Mouse (Mus musculus) kidney, embryonic 16.5 days (tissue): ENCODE data around the gene Rab12. TPM values are rescaled to one million over a fixed set of nuclear protein-coding genes. Genes with fewer than 3 reads are reported as not detected.
"Not testable (repeated sequence)": the region's sequence is repeated elsewhere in the genome, so short reads cannot be mapped to it uniquely, and the experiment has no call there.

Experiments used
- ATAC-seq: fragments of 200-750 bp; cut with Nextera tagmentation; 2 replicates; pipeline ENCODE4 v1.8.0; 2017; ENCODE audit warnings: moderate TSS enrichment; ENCODE audit not compliant: low FRiP score, low TSS enrichment
- H3K27ac ChIP-seq: fragments of 300-500 bp; sonication (generic); 2 replicates; pipeline ENCODE4 v1.5.1; 2014; ENCODE audit warnings: low read length
- H3K27me3 ChIP-seq: fragments of 300-500 bp; sonication (generic); 2 replicates; pipeline ENCODE4 v1.6.1; 2014; ENCODE audit warnings: low read length, control low read depth, mixed read lengths; ENCODE audit not compliant: insufficient read depth
- H3K36me3 ChIP-seq: fragments of 300-500 bp; sonication (generic); 2 replicates; pipeline ENCODE4 v1.6.1; 2014; ENCODE audit warnings: low read length, control low read depth, mixed read lengths; ENCODE audit not compliant: insufficient read depth
- H3K4me1 ChIP-seq: fragments of 300-500 bp; sonication (generic); 2 replicates; pipeline ENCODE4 v1.6.1; 2014; ENCODE audit warnings: low read length, control low read depth, mixed read lengths; ENCODE audit not compliant: insufficient read depth
- H3K4me2 ChIP-seq: fragments of 300-500 bp; sonication (generic); replicated peaks from 2 replicates; pipeline ENCODE4 v1.6.1; 2014; ENCODE audit warnings: low read depth, low read length
- H3K4me3 ChIP-seq: fragments of 300-500 bp; sonication (generic); 2 replicates; pipeline ENCODE4 v1.5.1; 2014; ENCODE audit warnings: mild to moderate bottlenecking, low read length
- H3K9ac ChIP-seq: fragments of 300-500 bp; sonication (generic); replicated peaks from 2 replicates; pipeline ENCODE4 v1.6.1; 2014; ENCODE audit warnings: low read length
- H3K9me3 ChIP-seq: fragments of 300-500 bp; sonication (generic); 2 replicates; pipeline ENCODE4 v1.6.1; 2016; ENCODE audit warnings: low read length, control low read depth
- WGBS: fragments of 180-500 bp; shearing (Covaris S2); extraction: QIAGEN DNeasy Blood & Tissue Kit; methylation state at CpG from one replicate; pipeline ENCODE4 v1.1.7; 2014; 5-methylcytosine and 5-hydroxymethylcytosine counted together
- polyA plus RNA-seq: library from polyadenylated mRNA; unstranded; fragments of >200 nt; fragmentation: Nextera tagmentation; extraction: Ambion mirVana; gene quantifications from 2 replicates; pipeline ENCODE4 v1.2.1, GENCODE M21; 2015

The Rab12 gene
- polyA plus RNA-seq, 1 experiment from 2014 or later, result 35.9 TPM

- H3K36me3 ChIP-seq, ATAC-seq, H3K27me3 ChIP-seq, H3K9ac ChIP-seq, H3K4me2 ChIP-seq, H3K4me3 ChIP-seq, H3K27ac ChIP-seq, H3K9me3 ChIP-seq: not testable (repeated sequence)
- peaks cover 13% of the 10 kb centered on the region for H3K4me1 ChIP-seq
- 93% methylated on average over 1 of the region's 1 CpGs for WGBS
Measured at GRCm38 (mm10) chr17:66522631-66523030, 3.1 kb upstream of the Rab12 start.

GRCm38 (mm10) chr17:66518877-66519553, 514 bp downstream of the Rab12 start:
- Histone ChIP-seq H3K27ac (no peak overlapping the region), H3K4me1 (peaks cover 19% of the 10 kb centered on the region), H3K9ac (peak overlapping the region; percentile 93), H3K36me3 (no peaks in the 10 kb centered on the region), H3K27me3 (no peaks in the 10 kb centered on the region), H3K9me3 (no peaks in the 10 kb centered on the region), H3K4me3 (peak overlapping the region; percentile 91), H3K4me2 (peak overlapping the region; percentile 76)
- ATAC-seq, result peak; percentile 69
- WGBS, result under 1% methylated on average over 52 of the region's 57 CpGs

- H3K4me3 ChIP-seq, result no peak overlapping the region
- ATAC-seq, result no peak
- H3K27me3 ChIP-seq, result no peaks in the 10 kb centered on the region
- H3K9me3 ChIP-seq, result no peaks in the 10 kb centered on the region
- H3K9ac ChIP-seq, result no peak overlapping the region
- H3K36me3 ChIP-seq, result peaks cover 10% of the 10 kb centered on the region; the same call in 1 of the 2 replicates
- 92% methylated on average over 4 of the region's 4 CpGs for WGBS
- no peak overlapping the region for H3K4me2 ChIP-seq
- no peak overlapping the region for H3K27ac ChIP-seq
- H3K4me1 ChIP-seq, result peaks cover 29% of the 10 kb centered on the region
Measured at GRCm38 (mm10) chr17:66516953-66517352, 2.6 kb downstream of the Rab12 start.

GRCm38 (mm10) chr17:66514288-66514995, 5.1 kb downstream of the Rab12 start:
- WGBS, result 77% methylated on average over 10 of the region's 10 CpGs
- H3K9ac ChIP-seq, result no peak overlapping the region
- no peaks in the 10 kb centered on the region for H3K27me3 ChIP-seq
- H3K36me3 ChIP-seq, result peaks cover 12% of the 10 kb centered on the region; the same call in 1 of the 2 replicates
- H3K4me2 ChIP-seq, result no peak overlapping the region
- no peaks in the 10 kb centered on the region for H3K9me3 ChIP-seq
- no peak overlapping the region for H3K27ac ChIP-seq
- no peak overlapping the region for H3K4me3 ChIP-seq
- no peak for ATAC-seq
- peaks cover 33% of the 10 kb centered on the region for H3K4me1 ChIP-seq

- Histone ChIP-seq H3K4me1 (peaks cover 21% of the 10 kb centered on the region; the same call in 1 of the 2 replicates), H3K4me2 (no peak overlapping the region; the same call in 1 of the 2 replicates), H3K27ac (no peak overlapping the region), H3K27me3 (no peaks in the 10 kb centered on the region), H3K4me3 (no peak overlapping the region), H3K9ac (no peak overlapping the region), H3K36me3 (peaks cover 12% of the 10 kb centered on the region; the same call in 1 of the 2 replicates), H3K9me3 (no peaks in the 10 kb centered on the region)
- 69% methylated on average over 15 of the region's 15 CpGs for WGBS
- no peak for ATAC-seq
Measured at GRCm38 (mm10) chr17:66512202-66512956, 7.2 kb downstream of the Rab12 start.

GRCm38 (mm10) chr17:66510221-66510683, 9.3 kb downstream of the Rab12 start:
- WGBS, result 29% methylated on average over 10 of the region's 10 CpGs
- Histone ChIP-seq H3K4me3 (no peak overlapping the region), H3K4me1 (peaks cover 18% of the 10 kb centered on the region; the same call in 1 of the 2 replicates), H3K36me3 (peaks cover 20% of the 10 kb centered on the region), H3K9ac (no peak overlapping the region), H3K9me3 (no peaks in the 10 kb centered on the region), H3K27ac (no peak overlapping the region), H3K4me2 (no peak overlapping the region), H3K27me3 (no peaks in the 10 kb centered on the region)
- peak; percentile 58 for ATAC-seq

- H3K36me3 ChIP-seq, result peaks cover 25% of the 10 kb centered on the region
- peak; percentile 52; the same call in 1 of the 2 replicates for ATAC-seq
- H3K4me3 ChIP-seq, result no peak overlapping the region
- 81% methylated on average over 9 of the region's 9 CpGs for WGBS
- no peak overlapping the region for H3K27ac ChIP-seq
- H3K27me3 ChIP-seq, result no peaks in the 10 kb centered on the region
- no peaks in the 10 kb centered on the region for H3K9me3 ChIP-seq
- no peak overlapping the region for H3K9ac ChIP-seq
- no peak overlapping the region for H3K4me2 ChIP-seq
- H3K4me1 ChIP-seq, result peaks cover 11% of the 10 kb centered on the region; the same call in 1 of the 2 replicates
Measured at GRCm38 (mm10) chr17:66507049-66507954, 12.2 kb downstream of the Rab12 start.

- 90% methylated on average over 8 of the region's 8 CpGs for WGBS
- no peak overlapping the region for H3K9ac ChIP-seq
- no peaks in the 10 kb centered on the region for H3K27me3 ChIP-seq
- no peak for ATAC-seq
- H3K4me3 ChIP-seq, result no peak overlapping the region
- H3K36me3 ChIP-seq, result peaks cover 33% of the 10 kb centered on the region
- H3K4me1 ChIP-seq, result no peaks in the 10 kb centered on the region
- no peak overlapping the region for H3K27ac ChIP-seq
- H3K4me2 ChIP-seq, result no peak overlapping the region
- no peaks in the 10 kb centered on the region for H3K9me3 ChIP-seq
Measured at GRCm38 (mm10) chr17:66504964-66505363, 14.6 kb downstream of the Rab12 start.

GRCm38 (mm10) chr17:66504248-66504647, 15.3 kb downstream of the Rab12 start:
- H3K27me3 ChIP-seq, result no peaks in the 10 kb centered on the region
- no peaks in the 10 kb centered on the region for H3K4me1 ChIP-seq
- H3K9me3 ChIP-seq, result no peaks in the 10 kb centered on the region
- no peak overlapping the region for H3K9ac ChIP-seq
- no peak overlapping the region for H3K4me3 ChIP-seq
- peaks cover 40% of the 10 kb centered on the region for H3K36me3 ChIP-seq
- no peak overlapping the region for H3K4me2 ChIP-seq
- ATAC-seq, result no peak
- 86% methylated on average over 2 of the region's 2 CpGs for WGBS
- H3K27ac ChIP-seq, result no peak overlapping the region
